Mouse (Mus musculus) kidney, adult 2 months (tissue): ENCODE measurements around the gene Nuak1. TPM values are rescaled to one million over a fixed set of nuclear protein-coding genes. Genes with fewer than 3 reads are reported as not detected.

Source experiments
- DNase-seq: peaks from one replicate; pipeline ENCODE4 v3.0.0; 2021
- H3K27ac ChIP-seq: fragments of 200-500 bp; 2 replicates; pipeline ENCODE4 v1.5.1; 2012; ENCODE audit warnings: low read depth, low read length, control low read depth, inconsistent platforms; ENCODE audit not compliant: insufficient read depth
- H3K27me3 ChIP-seq: fragments of 200-500 bp; replicated peaks from 2 replicates; pipeline ENCODE4 v1.6.1; 2012; ENCODE audit warnings: mild to moderate bottlenecking, moderate library complexity, low read length, inconsistent platforms; ENCODE audit not compliant: control insufficient read depth, insufficient read depth
- H3K36me3 ChIP-seq: fragments of 200-500 bp; 2 replicates; pipeline ENCODE4 v1.6.1; 2012; ENCODE audit warnings: mild to moderate bottlenecking, moderate library complexity, low read length, inconsistent platforms; ENCODE audit not compliant: control insufficient read depth, insufficient read depth
- H3K4me1 ChIP-seq: fragments of 200-500 bp; 2 replicates; pipeline ENCODE4 v1.6.1; 2011; ENCODE audit warnings: low read length; ENCODE audit not compliant: control insufficient read depth, insufficient read depth
- H3K4me3 ChIP-seq: fragments of 200-500 bp; 2 replicates; pipeline ENCODE4 v1.5.1; 2011; ENCODE audit warnings: mild to moderate bottlenecking, low read depth, low read length, control low read depth; ENCODE audit not compliant: insufficient read depth
- CTCF ChIP-seq: fragments of 200-500 bp; conservative IDR thresholded peaks from 2 replicates; pipeline ENCODE4 v1.5.1; 2011; ENCODE audit warnings: low read depth, mild to moderate bottlenecking, control low read depth, low read length, moderate library complexity, mixed read lengths; ENCODE audit not compliant: insufficient read depth, insufficient read length
- POLR2A ChIP-seq: fragments of 200-500 bp; IDR thresholded peaks from one replicate; pipeline ENCODE4 v1.6.1; 2011; ENCODE audit warnings: low read depth, low read length, control low read depth
- WGBS: fragments of 180-500 bp; shearing (Covaris S2); methylation state at CpG from one replicate; pipeline ENCODE4 v1.1.7; 2018; 5-methylcytosine and 5-hydroxymethylcytosine counted together
- polyA plus RNA-seq: library from polyadenylated mRNA; depleted of rRNA; stranded (reverse); fragments of >200 nt; gene quantifications from 2 replicates; pipeline ENCODE4 v1.2.3, GENCODE M21; 2012

The Nuak1 gene
- polyA plus RNA-seq, 1 experiment, result 12.2 TPM

DNA sequence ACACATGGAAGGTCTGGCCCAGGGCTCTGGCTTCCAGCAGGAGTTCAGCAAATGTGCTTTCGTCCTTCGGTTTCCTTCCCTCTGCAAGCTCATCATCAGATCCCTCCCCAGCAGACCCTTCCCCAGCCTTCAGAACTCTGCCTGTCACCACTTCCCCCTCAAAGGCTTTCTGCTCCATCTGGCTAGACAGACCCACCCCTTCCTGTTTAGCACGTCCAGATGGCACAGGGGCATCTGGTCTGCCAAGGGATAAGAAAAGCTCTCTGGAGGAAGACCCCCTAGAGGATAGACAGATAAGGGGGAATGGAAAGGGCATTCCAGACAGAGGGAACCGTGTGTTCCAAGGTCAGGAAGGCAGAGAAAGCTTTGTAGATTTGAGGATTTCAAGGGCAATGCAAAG, 53.1 kb downstream of the Nuak1 start:
- Histone ChIP-seq H3K4me3 (no peak overlapping the region), H3K27ac (no peak overlapping the region), H3K36me3 (no peaks in the 10 kb centered on the region), H3K4me1 (peaks cover 17% of the 10 kb centered on the region; the same call in 1 of the 2 replicates), H3K27me3 (no peaks in the 10 kb centered on the region)
- TF ChIP-seq CTCF (no peak), POLR2A (no peak)
- 54% methylated on average over 4 of the region's 4 CpGs for WGBS
- no peak for DNase-seq

DNA sequence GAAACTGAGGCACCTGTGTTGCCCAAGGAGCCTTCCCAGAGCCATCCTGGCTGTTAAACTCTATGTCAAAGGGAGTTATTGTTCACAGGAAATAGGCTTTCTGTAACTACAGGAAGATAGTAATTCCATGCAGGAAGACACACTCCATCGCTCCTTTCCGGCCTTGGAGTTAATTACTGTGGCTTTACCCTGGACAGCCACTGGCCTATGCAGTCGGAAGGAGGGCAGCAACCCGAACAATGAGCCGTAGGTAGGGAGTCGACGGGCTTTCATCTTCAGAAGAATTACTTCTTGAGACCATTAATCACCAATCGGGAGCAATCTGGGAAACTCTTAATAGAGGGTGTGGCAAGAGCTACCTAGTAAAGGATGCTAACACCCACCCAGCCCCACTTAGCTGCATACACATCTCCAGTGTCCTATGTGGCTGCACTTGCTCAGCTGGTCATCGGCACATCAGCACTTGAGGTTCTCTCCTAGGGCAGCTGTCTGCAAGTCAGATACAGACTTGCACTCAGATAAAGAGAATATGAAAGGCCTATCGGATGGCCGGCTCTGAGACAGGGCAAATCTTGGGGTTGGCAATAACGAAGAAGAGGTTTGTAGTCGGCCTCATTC, 53.7 kb downstream of the Nuak1 start:
- WGBS, result 64% methylated on average over 13 of the region's 13 CpGs
- DNase-seq, result no peak
- H3K27me3 ChIP-seq, result no peaks in the 10 kb centered on the region
- H3K4me1 ChIP-seq, result peaks cover 17% of the 10 kb centered on the region; the same call in 1 of the 2 replicates
- TF ChIP-seq POLR2A, result no peak
- TF ChIP-seq CTCF, result no peak
- no peaks in the 10 kb centered on the region for H3K36me3 ChIP-seq
- no peak overlapping the region for H3K4me3 ChIP-seq
- no peak overlapping the region for H3K27ac ChIP-seq

DNA sequence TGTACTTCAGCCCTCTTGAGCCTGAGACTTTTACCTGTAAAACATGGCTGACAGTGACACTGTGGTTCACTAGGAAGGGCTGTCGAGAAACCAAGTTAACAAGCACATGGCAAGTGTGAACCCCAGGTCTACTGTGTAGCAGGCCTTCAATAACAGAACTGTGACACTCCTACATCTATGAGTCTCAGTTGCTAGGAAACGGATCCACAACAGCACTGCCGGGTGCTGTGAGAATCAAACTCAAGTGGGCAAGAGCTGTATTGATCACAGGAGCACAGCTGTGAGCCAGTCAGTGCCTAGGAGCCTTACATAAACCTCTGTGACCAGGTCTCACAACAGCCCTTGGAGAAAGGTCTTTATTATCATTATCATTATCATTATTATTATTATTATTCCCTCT, 54.2 kb downstream of the Nuak1 start:
- H3K4me3 ChIP-seq, result no peak overlapping the region
- H3K27me3 ChIP-seq, result no peaks in the 10 kb centered on the region
- no peak for TF ChIP-seq POLR2A
- no peak for TF ChIP-seq CTCF
- H3K27ac ChIP-seq, result no peak overlapping the region
- WGBS, result 79% methylated on average over 3 of the region's 3 CpGs
- DNase-seq, result no peak
- peaks cover 17% of the 10 kb centered on the region; the same call in 1 of the 2 replicates for H3K4me1 ChIP-seq
- no peaks in the 10 kb centered on the region for H3K36me3 ChIP-seq

DNA sequence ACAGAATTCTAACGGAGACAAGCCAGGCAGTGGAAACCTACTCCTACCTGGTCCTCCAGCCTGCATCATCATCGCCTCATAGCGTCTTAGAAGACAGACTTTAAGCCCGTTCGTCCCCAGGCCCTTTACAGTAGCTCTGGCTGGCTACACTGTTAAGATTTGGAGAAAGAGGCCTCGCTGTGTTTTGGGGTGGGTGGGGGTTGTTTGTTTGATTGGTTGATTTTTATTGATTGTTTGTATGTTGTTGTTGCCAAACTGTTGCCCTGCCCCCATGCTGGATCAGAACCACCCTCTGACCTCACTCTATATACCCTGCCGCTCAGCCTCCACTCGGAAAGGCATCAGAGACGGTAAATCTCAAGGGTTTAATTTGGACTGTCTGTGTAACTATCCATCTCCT, 55.6 kb downstream of the Nuak1 start:
- Histone ChIP-seq H3K27me3 (no peaks in the 10 kb centered on the region), H3K36me3 (no peaks in the 10 kb centered on the region; the same call in 1 of the 2 replicates), H3K4me1 (peaks cover 17% of the 10 kb centered on the region; the same call in 1 of the 2 replicates), H3K27ac (no peak overlapping the region), H3K4me3 (no peak overlapping the region)
- TF ChIP-seq POLR2A (no peak), CTCF (no peak)
- DNase-seq, result no peak
- 86% methylated on average over 9 of the region's 9 CpGs for WGBS

DNA sequence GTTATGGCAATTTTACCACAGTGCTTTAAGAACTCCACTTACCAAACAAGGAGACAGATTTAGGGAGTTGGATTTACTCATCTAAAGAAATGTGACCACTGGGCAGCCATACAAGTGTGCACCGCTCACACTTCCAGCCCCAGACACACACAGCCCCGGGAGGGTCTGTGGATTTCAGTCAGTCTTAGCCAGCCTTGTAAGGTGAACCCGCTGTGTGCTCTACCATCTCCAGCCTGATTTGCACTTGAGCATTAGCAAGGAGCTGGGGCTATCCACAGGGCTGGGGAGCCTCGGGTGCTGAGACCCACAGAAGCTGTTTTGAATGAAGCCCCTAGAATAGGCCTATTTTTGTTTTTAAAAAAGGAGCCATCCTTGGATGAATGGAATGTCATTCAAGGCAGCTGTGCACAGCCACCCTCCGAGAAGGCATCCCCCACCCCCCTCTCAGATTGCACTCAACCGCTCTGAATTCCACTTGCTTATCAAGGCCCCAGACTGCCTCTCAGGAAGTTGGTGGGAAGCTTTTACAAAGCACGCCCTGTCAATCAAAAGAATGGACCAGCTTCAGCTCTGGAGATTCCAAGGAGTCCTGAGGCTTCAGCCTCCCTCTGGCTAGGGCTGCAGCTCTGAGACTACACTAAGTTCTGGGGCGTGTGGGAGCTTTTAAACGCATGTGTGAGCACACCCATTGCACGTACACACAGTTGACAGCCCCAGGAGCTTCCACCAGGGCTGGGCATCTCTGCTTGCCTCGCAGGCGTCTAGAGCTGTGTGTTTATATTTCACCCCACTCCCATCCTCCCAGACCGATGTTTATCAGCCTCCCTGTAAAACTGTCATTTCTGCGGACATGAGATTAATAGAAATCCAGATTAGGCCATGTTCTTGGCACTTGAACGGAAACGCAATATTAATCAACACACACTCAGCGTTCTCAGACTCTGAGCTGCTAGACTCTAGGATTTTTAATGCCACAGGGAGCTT, 57.2 kb downstream of the Nuak1 start:
- Histone ChIP-seq H3K4me1 (peaks cover 8% of the 10 kb centered on the region; the same call in 1 of the 2 replicates), H3K4me3 (no peak overlapping the region), H3K27me3 (no peaks in the 10 kb centered on the region), H3K36me3 (no peaks in the 10 kb centered on the region; the same call in none of the 2 replicates), H3K27ac (0 out of 2 replicates have a peak overlapping the region, but pooled peaks have one; percentile 32)
- WGBS, result 41% methylated on average over 17 of the region's 17 CpGs
- TF ChIP-seq POLR2A (no peak), CTCF (no peak)
- peak; percentile 59 for DNase-seq

DNA sequence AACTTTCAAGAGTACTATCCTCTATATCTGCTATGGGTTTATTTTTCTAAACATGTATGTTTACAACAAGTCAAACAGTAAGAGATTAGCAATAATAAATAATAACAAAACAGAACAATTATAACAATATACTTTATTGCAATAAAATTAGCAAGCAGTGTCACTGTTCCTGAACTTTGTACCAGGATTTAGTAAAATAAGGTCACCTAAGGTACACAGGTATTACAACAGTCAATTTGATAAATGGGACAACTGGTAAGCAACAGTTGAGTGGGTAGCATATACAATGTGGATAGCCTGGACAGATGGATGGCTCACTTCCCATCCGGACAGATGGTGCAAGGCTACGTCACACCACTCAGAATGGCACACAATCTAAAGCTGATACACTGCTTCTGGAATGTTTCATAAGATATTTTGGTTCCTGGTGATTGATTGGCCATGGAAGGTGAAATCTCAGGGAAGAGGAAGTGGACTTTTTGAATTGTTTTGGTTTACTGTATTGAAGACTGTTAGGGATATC, 59.1 kb downstream of the Nuak1 start:
- 94% methylated on average over 2 of the region's 2 CpGs for WGBS
- H3K27ac ChIP-seq, result no peak overlapping the region
- no peak for DNase-seq
- no peaks in the 10 kb centered on the region; the same call in none of the 2 replicates for H3K36me3 ChIP-seq
- no peak for TF ChIP-seq CTCF
- no peak for TF ChIP-seq POLR2A
- no peaks in the 10 kb centered on the region for H3K4me1 ChIP-seq
- no peaks in the 10 kb centered on the region for H3K27me3 ChIP-seq
- no peak overlapping the region for H3K4me3 ChIP-seq

DNA sequence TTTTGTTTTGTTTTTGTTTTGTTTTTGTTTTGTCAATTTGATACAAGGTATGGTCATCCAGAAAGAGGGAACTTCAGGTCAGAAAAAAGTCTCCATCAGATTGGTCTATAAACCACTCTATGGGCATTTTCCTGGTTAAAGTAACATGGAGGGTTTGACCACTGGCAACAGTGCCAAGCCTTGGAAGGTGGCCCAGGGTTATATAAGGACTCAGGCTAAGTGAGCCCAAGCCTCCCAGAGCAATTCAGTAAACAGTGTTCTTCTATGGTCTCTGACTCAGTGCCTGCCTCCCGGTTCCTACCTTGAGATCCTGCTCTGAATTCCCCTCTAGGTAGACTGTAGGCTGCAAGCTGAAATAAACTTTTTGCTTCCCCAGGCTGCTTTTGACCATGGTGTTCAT, 61.0 kb downstream of the Nuak1 start:
- Histone ChIP-seq H3K4me3 (no peak overlapping the region), H3K27ac (no peak overlapping the region), H3K36me3 (peaks cover 2% of the 10 kb centered on the region), H3K27me3 (no peaks in the 10 kb centered on the region), H3K4me1 (no peaks in the 10 kb centered on the region)
- WGBS, result 88% methylated on average over 1 of the region's 1 CpGs
- DNase-seq, result peak; percentile 46
- TF ChIP-seq POLR2A (no peak), CTCF (no peak)
